Mouse (Mus musculus): ENCODE measurements around the gene Acrbp. TPM values are rescaled to one million over a fixed set of nuclear protein-coding genes. Genes with fewer than 3 reads are reported as not detected.
A peak's percentile ranks its signal among the peaks of the same experiment; 100 is the strongest.
"Not testable (repeated sequence)": the region's sequence is repeated elsewhere in the genome, so short reads cannot be mapped to it uniquely, and the experiment has no call there.

The Acrbp gene
- polyA plus RNA-seq, 1 experiment = 1.4 TPM

GRCm38 (mm10) chr6:125009129-125009180, 40.5 kb upstream of the Acrbp start, which contains the start of gene Zfp384:
Gene Zfp384 (plus strand): TSS chr6:125009145.
- peak within 1 kb of the TSS; percentile 60 for H3K4me3 ChIP-seq
- H3ac ChIP-seq (ENCODE audit: control insufficient read depth, insufficient read length) = peak within 1 kb of the TSS; percentile 94
- H3K4me2 ChIP-seq (ENCODE audit: low read depth) = peak within 1 kb of the TSS; percentile 97
- TF ChIP-seq SRF (IDR thresholded peaks at IDR 0.05; ENCODE audit: control insufficient read depth, insufficient read length, low read depth) = no peak
- TF ChIP-seq TCF12 (IDR thresholded peaks at IDR 0.05; ENCODE audit: insufficient read depth, poor library complexity, severe bottlenecking) = no peak
- TF ChIP-seq REST (IDR thresholded peaks at IDR 0.05; ENCODE audit: insufficient read depth, insufficient read length) = no peak
- no peak for TF ChIP-seq MYOG (IDR thresholded peaks at IDR 0.05; ENCODE audit: control insufficient read depth in 1 of 3, insufficient read depth in 1 of 3, insufficient read length in 2 of 3, low read depth in 2 of 3)
- TF ChIP-seq TCF3 (IDR thresholded peaks at IDR 0.05; ENCODE audit: insufficient read length, low read depth) = no peak
- TF ChIP-seq CEBPB (IDR thresholded peaks at IDR 0.05; ENCODE audit: insufficient read depth, poor library complexity, severe bottlenecking) = no peak
- no peak for TF ChIP-seq USF1 (IDR thresholded peaks at IDR 0.05; ENCODE audit: low read depth)
- TF ChIP-seq MYOD1 (IDR thresholded peaks at IDR 0.05; ENCODE audit: control insufficient read depth in 1 of 3, insufficient read length in 2 of 3, low read depth in 2 of 3) = no peak
- no peak for TF ChIP-seq POLR2AphosphoS2 (IDR thresholded peaks at IDR 0.05; ENCODE audit: insufficient read length, low read depth)
- TF ChIP-seq E2F4 (IDR thresholded peaks at IDR 0.05; ENCODE audit: insufficient read depth) = no peak
- no peak for TF ChIP-seq POLR2A (IDR thresholded peaks at IDR 0.05; ENCODE audit: insufficient read length, low read depth)
- TF ChIP-seq MAX (IDR thresholded peaks at IDR 0.05; ENCODE audit: low read depth) = no peak
- H3K79me2 ChIP-seq (ENCODE audit: control insufficient read depth, insufficient read depth) = peaks cover 45% of the 10 kb centered on the region
- H3K27me3 ChIP-seq (ENCODE audit: control insufficient read depth, insufficient read depth, insufficient read length) = no peaks in the 10 kb centered on the region
- H3K36me3 ChIP-seq (ENCODE audit: control insufficient read depth, insufficient read depth) = peaks cover 13% of the 10 kb centered on the region

GRCm38 (mm10) chr6:125009181-125010073, 40.1 kb upstream of the Acrbp start:
- peak overlapping the region; percentile 94 for H3ac ChIP-seq (ENCODE audit: control insufficient read depth, insufficient read length)
- peaks cover 13% of the 10 kb centered on the region for H3K36me3 ChIP-seq (ENCODE audit: control insufficient read depth, insufficient read depth)
- TF ChIP-seq MAX (IDR thresholded peaks at IDR 0.05; ENCODE audit: low read depth) (no peak), POLR2A (IDR thresholded peaks at IDR 0.05; ENCODE audit: insufficient read length, low read depth) (peak; percentile 48), MYOD1 (IDR thresholded peaks at IDR 0.05; ENCODE audit: control insufficient read depth in 1 of 3, insufficient read length in 2 of 3, low read depth in 2 of 3) (no peak), MYOG (IDR thresholded peaks at IDR 0.05; ENCODE audit: control insufficient read depth in 1 of 3, insufficient read depth in 1 of 3, insufficient read length in 2 of 3, low read depth in 2 of 3) (peak in 1 of 3 experiments; percentile 2), POLR2AphosphoS2 (IDR thresholded peaks at IDR 0.05; ENCODE audit: insufficient read length, low read depth) (no peak)
- no peaks in the 10 kb centered on the region for H3K27me3 ChIP-seq (ENCODE audit: control insufficient read depth, insufficient read depth, insufficient read length)
- H3K4me2 ChIP-seq (ENCODE audit: low read depth) = peak overlapping the region; percentile 97
- peak overlapping the region; percentile 60 for H3K4me3 ChIP-seq
- peaks cover 47% of the 10 kb centered on the region for H3K79me2 ChIP-seq (ENCODE audit: control insufficient read depth, insufficient read depth)

GRCm38 (mm10) chr6:125017682-125018081, 31.8 kb upstream of the Acrbp start:
- Histone ChIP-seq H3K27me3 (ENCODE audit: control insufficient read depth, insufficient read depth, insufficient read length) (no peaks in the 10 kb centered on the region), H3ac (ENCODE audit: control insufficient read depth, insufficient read length) (no peak overlapping the region), H3K4me3 (no peak overlapping the region), H3K4me2 (ENCODE audit: low read depth) (no peak overlapping the region), H3K79me2 (ENCODE audit: control insufficient read depth, insufficient read depth) (peaks cover 46% of the 10 kb centered on the region), H3K36me3 (ENCODE audit: control insufficient read depth, insufficient read depth) (no peaks in the 10 kb centered on the region)
- TF ChIP-seq MYOD1 (IDR thresholded peaks at IDR 0.05; ENCODE audit: control insufficient read depth in 1 of 3, insufficient read length in 2 of 3, low read depth in 2 of 3) = no peak
- TF ChIP-seq POLR2A (IDR thresholded peaks at IDR 0.05; ENCODE audit: insufficient read length, low read depth) = no peak
- no peak for TF ChIP-seq USF1 (IDR thresholded peaks at IDR 0.05; ENCODE audit: low read depth)
- no peak for TF ChIP-seq SRF (IDR thresholded peaks at IDR 0.05; ENCODE audit: control insufficient read depth, insufficient read length, low read depth)
- TF ChIP-seq POLR2AphosphoS2 (IDR thresholded peaks at IDR 0.05; ENCODE audit: insufficient read length, low read depth) = no peak
- TF ChIP-seq TCF3 (IDR thresholded peaks at IDR 0.05; ENCODE audit: insufficient read length, low read depth) = no peak

GRCm38 (mm10) chr6:125030532-125030931, 19.0 kb upstream of the Acrbp start:
- H3K4me2 ChIP-seq (ENCODE audit: low read depth); H3K4me3 ChIP-seq; H3ac ChIP-seq (ENCODE audit: control insufficient read depth, insufficient read length); H3K27me3 ChIP-seq (ENCODE audit: control insufficient read depth, insufficient read depth, insufficient read length); H3K79me2 ChIP-seq (ENCODE audit: control insufficient read depth, insufficient read depth): not testable (repeated sequence)
- H3K36me3 ChIP-seq (ENCODE audit: control insufficient read depth, insufficient read depth) = peaks cover 39% of the 10 kb centered on the region

GRCm38 (mm10) chr6:125031604-125032003, 17.9 kb upstream of the Acrbp start:
- Histone ChIP-seq H3K36me3 (ENCODE audit: control insufficient read depth, insufficient read depth) (peaks cover 40% of the 10 kb centered on the region), H3K79me2 (ENCODE audit: control insufficient read depth, insufficient read depth) (no peaks in the 10 kb centered on the region), H3K4me2 (ENCODE audit: low read depth) (no peak overlapping the region), H3ac (ENCODE audit: control insufficient read depth, insufficient read length) (no peak overlapping the region), H3K4me3 (no peak overlapping the region), H3K27me3 (ENCODE audit: control insufficient read depth, insufficient read depth, insufficient read length) (no peaks in the 10 kb centered on the region)
- no peak for TF ChIP-seq MYOD1 (IDR thresholded peaks at IDR 0.05; ENCODE audit: control insufficient read depth in 1 of 3, insufficient read length in 2 of 3, low read depth in 2 of 3)
- no peak for TF ChIP-seq USF1 (IDR thresholded peaks at IDR 0.05; ENCODE audit: low read depth)
- no peak for TF ChIP-seq CEBPB (IDR thresholded peaks at IDR 0.05; ENCODE audit: insufficient read depth, poor library complexity, severe bottlenecking)
- TF ChIP-seq MYOG (IDR thresholded peaks at IDR 0.05; ENCODE audit: control insufficient read depth in 1 of 3, insufficient read depth in 1 of 3, insufficient read length in 2 of 3, low read depth in 2 of 3) = no peak
- no peak for TF ChIP-seq POLR2AphosphoS2 (IDR thresholded peaks at IDR 0.05; ENCODE audit: insufficient read length, low read depth)
- TF ChIP-seq TCF12 (IDR thresholded peaks at IDR 0.05; ENCODE audit: insufficient read depth, poor library complexity, severe bottlenecking) = no peak
- no peak for TF ChIP-seq MAX (IDR thresholded peaks at IDR 0.05; ENCODE audit: low read depth)
- TF ChIP-seq POLR2A (IDR thresholded peaks at IDR 0.05; ENCODE audit: insufficient read length, low read depth) = no peak
- no peak for TF ChIP-seq TCF3 (IDR thresholded peaks at IDR 0.05; ENCODE audit: insufficient read length, low read depth)
- no peak for TF ChIP-seq SRF (IDR thresholded peaks at IDR 0.05; ENCODE audit: control insufficient read depth, insufficient read length, low read depth)
- TF ChIP-seq E2F4 (IDR thresholded peaks at IDR 0.05; ENCODE audit: insufficient read depth) = no peak
- no peak for TF ChIP-seq REST (IDR thresholded peaks at IDR 0.05; ENCODE audit: insufficient read depth, insufficient read length)

Measured in myocyte (in vitro differentiated cells).